Mouse (Mus musculus) embryonic fibroblast, embryonic 13.5 days (primary cell): ENCODE measurements around the gene BC049715.

Source experiments
- CTCF ChIP-seq: IDR thresholded peaks from 2 replicates; pipeline ENCODE4 v1.5.1; 2011; ENCODE audit warnings: mild to moderate bottlenecking, control low read depth, low read length, moderate library complexity, borderline replicate concordance; ENCODE audit not compliant: insufficient read depth
- POLR2A ChIP-seq: IDR thresholded peaks from 2 replicates; pipeline ENCODE4 v1.6.1; 2011; ENCODE audit warnings: low read depth, mild to moderate bottlenecking, control low read depth, low read length, moderate library complexity

- TF ChIP-seq POLR2A, result no peak
- TF ChIP-seq CTCF, result no peak
Observed at GRCm38 (mm10) chr6:136857186-136857872, 29.9 kb downstream of the BC049715 start, which contains the start of gene Art4.
